Mouse (Mus musculus): ENCODE results near the gene Olfr520.
"Not testable (repeated sequence)": the region's sequence is repeated elsewhere in the genome, so short reads cannot be mapped to it uniquely, and the experiment has no call there.

Gene Olfr520

GRCm38 (mm10) chr7:99712431-99712830 is 17.6 kb upstream of the Olfr520 start:
- no peak for DNase-seq (ENCODE audit: low read depth)

GRCm38 (mm10) chr7:99716536-99716935 is 13.5 kb upstream of the Olfr520 start:
- no peak for DNase-seq (ENCODE audit: low read depth)

GRCm38 (mm10) chr7:99734612-99735011 is 4.5 kb downstream of the Olfr520 start:
- no peak for DNase-seq (ENCODE audit: low read depth)

- DNase-seq (ENCODE audit: low read depth), result not testable (repeated sequence)
These were observed 5.4 kb downstream of the Olfr520 start for GRCm38 (mm10) chr7:99735491-99735890.

GRCm38 (mm10) chr7:99739276-99739675 is 9.2 kb downstream of the Olfr520 start:
- DNase-seq (ENCODE audit: low read depth), result no peak

GRCm38 (mm10) chr7:99763207-99763606 is 33.1 kb downstream of the Olfr520 start, which contains the start of gene Olfr521:
Gene Olfr521 (plus strand): TSS chr7:99763507.
- DNase-seq (ENCODE audit: low read depth), result no peak

- DNase-seq (ENCODE audit: low read depth), result no peak
These were observed 51.3 kb downstream of the Olfr520 start for GRCm38 (mm10) chr7:99781385-99781784.

- DNase-seq (ENCODE audit: low read depth), result no peak
These were observed 51.8 kb downstream of the Olfr520 start for GRCm38 (mm10) chr7:99781916-99782315.

- DNase-seq (ENCODE audit: low read depth), result no peak
These were observed 53.3 kb downstream of the Olfr520 start for GRCm38 (mm10) chr7:99783421-99783820.

GRCm38 (mm10) chr7:99785553-99785952 is 55.5 kb downstream of the Olfr520 start:
- DNase-seq (ENCODE audit: low read depth), result no peak

Data from c-Kit-positive CD71-positive TER-119-negative erythroid progenitor cells, embryonic 14.5 days (primary cell).